Mouse (Mus musculus) layer of hippocampus, postnatal 14 days (tissue): ENCODE data around the gene Nceh1. TPM values are rescaled to one million over a fixed set of nuclear protein-coding genes. Genes with fewer than 3 reads are reported as not detected.

ENCODE experiments used
- DNase-seq, 2 experiments: peaks; one replicate each; pipeline ENCODE4 v3.0.0; 2021 to 2022; ENCODE audit warnings: low spot score in 2 of 2, mixed read lengths in 1 of 2
- total RNA-seq, 2 experiments: library from RNA; stranded (reverse); gene quantifications; 2 replicates each; pipeline ENCODE4 v1.2.3; 2021

Gene Nceh1
- total RNA-seq, 2 experiments from 2014 or later: 93.7 to 95.0 TPM

GRCm38 (mm10) chr3:27227629-27228453, 45.1 kb downstream of the Nceh1 start:
- DNase-seq: no peak

- DNase-seq: no peak
Observed at GRCm38 (mm10) chr3:27228530-27229309, 46.0 kb downstream of the Nceh1 start.

- DNase-seq: no peak
Observed at GRCm38 (mm10) chr3:27233361-27233760, 50.6 kb downstream of the Nceh1 start.

GRCm38 (mm10) chr3:27233841-27234240, 51.1 kb downstream of the Nceh1 start:
- DNase-seq: no peak

- no peak for DNase-seq
Observed at GRCm38 (mm10) chr3:27234976-27235375, 52.2 kb downstream of the Nceh1 start.

- peak; percentile 12 to 71 for DNase-seq
Observed at GRCm38 (mm10) chr3:27237226-27237625, 54.5 kb downstream of the Nceh1 start.

GRCm38 (mm10) chr3:27238563-27238962, 55.8 kb downstream of the Nceh1 start:
- no peak for DNase-seq

GRCm38 (mm10) chr3:27239568-27239967, 56.8 kb downstream of the Nceh1 start:
- no peak for DNase-seq

GRCm38 (mm10) chr3:27241864-27242263, 59.1 kb downstream of the Nceh1 start:
- DNase-seq: no peak

GRCm38 (mm10) chr3:27246166-27246565, 63.4 kb downstream of the Nceh1 start:
- DNase-seq: no peak

- DNase-seq: no peak
Observed at GRCm38 (mm10) chr3:27247785-27248184, 65.0 kb downstream of the Nceh1 start.

GRCm38 (mm10) chr3:27249030-27249429, 66.3 kb downstream of the Nceh1 start:
- no peak for DNase-seq

- no peak for DNase-seq
Observed at GRCm38 (mm10) chr3:27250936-27251335, 68.2 kb downstream of the Nceh1 start.

- DNase-seq: no peak
Observed at GRCm38 (mm10) chr3:27258461-27258860, 75.7 kb downstream of the Nceh1 start.

GRCm38 (mm10) chr3:27260393-27260792, 77.6 kb downstream of the Nceh1 start:
- DNase-seq: no peak

- DNase-seq: no peak
Observed at GRCm38 (mm10) chr3:27267327-27267726, 84.6 kb downstream of the Nceh1 start.

GRCm38 (mm10) chr3:27267887-27268286, 85.1 kb downstream of the Nceh1 start:
- DNase-seq: no peak

GRCm38 (mm10) chr3:27269151-27269550, 86.4 kb downstream of the Nceh1 start:
- no peak for DNase-seq

- DNase-seq: no peak
Observed at GRCm38 (mm10) chr3:27270160-27270962, 87.6 kb downstream of the Nceh1 start.

- DNase-seq: no peak
Observed at GRCm38 (mm10) chr3:27272926-27273745, 90.4 kb downstream of the Nceh1 start.
